Mouse (Mus musculus) ES-Bruce4 (cell line): Measurements from ENCODE around the gene Dok5.

Source experiments
- CTCF ChIP-seq: IDR thresholded peaks from one replicate; pipeline ENCODE4 v1.8.1; 2011; ENCODE audit warnings: low read depth, low read length
- EP300 ChIP-seq: IDR thresholded peaks from 2 replicates; pipeline ENCODE4 v1.6.1; 2011; ENCODE audit warnings: low read depth, low read length; ENCODE audit not compliant: insufficient read depth

DNA sequence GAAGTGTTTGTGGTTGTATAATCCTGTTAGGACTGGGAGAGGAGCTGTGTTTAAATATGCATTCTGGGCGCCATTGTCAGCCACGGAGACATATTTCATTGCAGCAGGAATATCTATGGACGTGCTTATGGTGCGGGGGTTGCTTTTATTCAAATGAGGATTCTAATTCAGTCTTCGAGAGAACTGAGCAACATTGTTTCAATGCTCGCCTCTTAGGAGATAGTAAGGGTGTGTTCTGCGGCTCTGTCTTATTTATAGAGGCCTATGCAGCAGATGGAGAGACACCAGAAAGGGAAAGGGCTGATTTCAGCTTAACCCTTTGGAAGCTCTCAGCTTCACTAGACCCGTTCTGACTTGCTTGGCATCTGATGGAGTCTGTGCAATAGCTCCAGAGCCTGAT is 35.6 kb downstream of the Dok5 start:
- TF ChIP-seq EP300 (no peak), CTCF (no peak)
